Mouse (Mus musculus) testis, adult 2 months (tissue): ENCODE measurements around the gene Olfr1272.

Source experiments
- CTCF ChIP-seq: fragments of 200-500 bp; IDR thresholded peaks from 2 replicates; pipeline ENCODE4 v1.5.1; 2012; ENCODE audit warnings: low read depth, mild to moderate bottlenecking, inconsistent platforms, low read length, moderate library complexity; ENCODE audit not compliant: control insufficient read depth, insufficient read depth, insufficient replicate concordance
- POLR2A ChIP-seq: fragments of 200-500 bp; IDR thresholded peaks from 2 replicates; pipeline ENCODE4 v1.6.1; 2012; ENCODE audit warnings: low read depth, mild to moderate bottlenecking, inconsistent platforms, low read length, moderate library complexity; ENCODE audit not compliant: control insufficient read depth

GRCm38 (mm10) chr2:90292741-90293140 lies at the start of gene Olfr1272:
- TF ChIP-seq CTCF = no peak
- no peak for TF ChIP-seq POLR2A
